Mouse (Mus musculus): ENCODE results near the gene Ctnna2. TPM values are rescaled to one million over a fixed set of nuclear protein-coding genes. Genes with fewer than 3 reads are reported as not detected.

Ctnna2 gene
- polyA plus RNA-seq, 1 experiment from 2014 or later: 9.6 TPM

- peak; percentile 41 for DNase-seq (ENCODE audit: low spot score)
Observed at GRCm38 (mm10) chr6:77694093-77694492, 285.4 kb downstream of the Ctnna2 start.

GRCm38 (mm10) chr6:77687173-77687572 is 292.3 kb downstream of the Ctnna2 start:
- H3K9ac ChIP-seq (ENCODE audit: low read depth, low read length): no peak overlapping the region
- ATAC-seq (ENCODE audit: low read depth) (no peak), DNase-seq (ENCODE audit: low spot score) (no peak)
- no peaks in the 10 kb centered on the region for H3K9me3 ChIP-seq (ENCODE audit: control insufficient read depth, low read length)
- no peak overlapping the region for H3K27ac ChIP-seq (replicated peaks; ENCODE audit: low read depth, low read length)
- no peaks in the 10 kb centered on the region for H3K4me1 ChIP-seq (ENCODE audit: control insufficient read depth, insufficient read depth, low read length)
- H3K4me2 ChIP-seq (ENCODE audit: low read depth, low read length): no peak overlapping the region
- WGBS: 77% methylated on average over 1 of the region's 1 CpGs
- H3K27me3 ChIP-seq (replicated peaks; ENCODE audit: control insufficient read depth, insufficient read depth, low read length): no peaks in the 10 kb centered on the region
- no peaks in the 10 kb centered on the region for H3K36me3 ChIP-seq (ENCODE audit: control insufficient read depth, insufficient read depth, low read length)
- H3K4me3 ChIP-seq (ENCODE audit: low read depth, low read length): no peak overlapping the region

More at GRCm38 (mm10) chr6:77694093-77694492, 285.4 kb downstream of the Ctnna2 start:
- H3K4me2 ChIP-seq (ENCODE audit: low read depth, low read length): no peak overlapping the region
- no peaks in the 10 kb centered on the region for H3K9me3 ChIP-seq (ENCODE audit: control insufficient read depth, low read length)
- H3K27ac ChIP-seq (replicated peaks; ENCODE audit: low read depth, low read length): no peak overlapping the region
- H3K36me3 ChIP-seq (ENCODE audit: control insufficient read depth, insufficient read depth, low read length): no peaks in the 10 kb centered on the region
- no peaks in the 10 kb centered on the region for H3K27me3 ChIP-seq (replicated peaks; ENCODE audit: control insufficient read depth, insufficient read depth, low read length)
- H3K4me3 ChIP-seq (ENCODE audit: low read depth, low read length): no peak overlapping the region
- no peaks in the 10 kb centered on the region for H3K4me1 ChIP-seq (ENCODE audit: control insufficient read depth, insufficient read depth, low read length)
- H3K9ac ChIP-seq (ENCODE audit: low read depth, low read length): no peak overlapping the region
- ATAC-seq (ENCODE audit: low read depth): no peak

GRCm38 (mm10) chr6:77650127-77650526 is 329.4 kb downstream of the Ctnna2 start:
- 8% methylated on average over 6 of the region's 6 CpGs for WGBS
- no peak for ATAC-seq (ENCODE audit: low read depth)
- H3K4me1 ChIP-seq (ENCODE audit: control insufficient read depth, insufficient read depth, low read length): no peaks in the 10 kb centered on the region

GRCm38 (mm10) chr6:77644591-77644990 is 334.9 kb downstream of the Ctnna2 start:
- H3K9ac ChIP-seq (ENCODE audit: low read depth, low read length): no peak overlapping the region
- H3K27me3 ChIP-seq (replicated peaks; ENCODE audit: control insufficient read depth, insufficient read depth, low read length): no peaks in the 10 kb centered on the region
- no peak overlapping the region for H3K4me2 ChIP-seq (ENCODE audit: low read depth, low read length)
- H3K36me3 ChIP-seq (ENCODE audit: control insufficient read depth, insufficient read depth, low read length): no peaks in the 10 kb centered on the region
- no peaks in the 10 kb centered on the region for H3K9me3 ChIP-seq (ENCODE audit: control insufficient read depth, low read length)
- no peak for DNase-seq (ENCODE audit: low spot score)
- H3K4me1 ChIP-seq (ENCODE audit: control insufficient read depth, insufficient read depth, low read length): no peaks in the 10 kb centered on the region
- ATAC-seq (ENCODE audit: low read depth): no peak
- no peak overlapping the region for H3K4me3 ChIP-seq (ENCODE audit: low read depth, low read length)
- WGBS: 81% methylated on average over 4 of the region's 4 CpGs
- no peak overlapping the region for H3K27ac ChIP-seq (replicated peaks; ENCODE audit: low read depth, low read length)

More at GRCm38 (mm10) chr6:77650127-77650526, 329.4 kb downstream of the Ctnna2 start:
- Histone ChIP-seq H3K27me3 (replicated peaks; ENCODE audit: control insufficient read depth, insufficient read depth, low read length) (no peaks in the 10 kb centered on the region), H3K4me2 (ENCODE audit: low read depth, low read length) (no peak overlapping the region), H3K27ac (replicated peaks; ENCODE audit: low read depth, low read length) (no peak overlapping the region), H3K4me3 (ENCODE audit: low read depth, low read length) (no peak overlapping the region), H3K36me3 (ENCODE audit: control insufficient read depth, insufficient read depth, low read length) (no peaks in the 10 kb centered on the region), H3K9me3 (ENCODE audit: control insufficient read depth, low read length) (no peaks in the 10 kb centered on the region), H3K9ac (ENCODE audit: low read depth, low read length) (no peak overlapping the region)
- peak; percentile 35 for DNase-seq (ENCODE audit: low spot score)

GRCm38 (mm10) chr6:77638784-77639183 is 340.7 kb downstream of the Ctnna2 start:
- H3K36me3 ChIP-seq (ENCODE audit: control insufficient read depth, insufficient read depth, low read length): no peaks in the 10 kb centered on the region
- no peak overlapping the region for H3K27ac ChIP-seq (replicated peaks; ENCODE audit: low read depth, low read length)
- ATAC-seq (ENCODE audit: low read depth) (no peak), DNase-seq (ENCODE audit: low spot score) (no peak)
- 82% methylated on average over 2 of the region's 2 CpGs for whole genome bisulfite sequencing
- no peaks in the 10 kb centered on the region for H3K9me3 ChIP-seq (ENCODE audit: control insufficient read depth, low read length)
- H3K4me1 ChIP-seq (ENCODE audit: control insufficient read depth, insufficient read depth, low read length): no peaks in the 10 kb centered on the region
- no peak overlapping the region for H3K9ac ChIP-seq (ENCODE audit: low read depth, low read length)
- no peak overlapping the region for H3K4me3 ChIP-seq (ENCODE audit: low read depth, low read length)
- H3K4me2 ChIP-seq (ENCODE audit: low read depth, low read length): no peak overlapping the region
- H3K27me3 ChIP-seq (replicated peaks; ENCODE audit: control insufficient read depth, insufficient read depth, low read length): no peaks in the 10 kb centered on the region

GRCm38 (mm10) chr6:77633997-77634396 is 345.5 kb downstream of the Ctnna2 start:
- no peak overlapping the region for H3K4me3 ChIP-seq (ENCODE audit: low read depth, low read length)
- no peaks in the 10 kb centered on the region for H3K36me3 ChIP-seq (ENCODE audit: control insufficient read depth, insufficient read depth, low read length)
- H3K4me1 ChIP-seq (ENCODE audit: control insufficient read depth, insufficient read depth, low read length): no peaks in the 10 kb centered on the region
- no peak for ATAC-seq (ENCODE audit: low read depth)
- H3K9ac ChIP-seq (ENCODE audit: low read depth, low read length): no peak overlapping the region
- no peak overlapping the region for H3K27ac ChIP-seq (replicated peaks; ENCODE audit: low read depth, low read length)
- no peaks in the 10 kb centered on the region for H3K9me3 ChIP-seq (ENCODE audit: control insufficient read depth, low read length)
- no peak overlapping the region for H3K4me2 ChIP-seq (ENCODE audit: low read depth, low read length)
- peak; percentile 58 for DNase-seq (ENCODE audit: low spot score)
- no peaks in the 10 kb centered on the region for H3K27me3 ChIP-seq (replicated peaks; ENCODE audit: control insufficient read depth, insufficient read depth, low read length)
- WGBS: 33% methylated on average over 9 of the region's 9 CpGs

GRCm38 (mm10) chr6:77628573-77629192 is 350.8 kb downstream of the Ctnna2 start:
- Histone ChIP-seq H3K4me1 (ENCODE audit: control insufficient read depth, insufficient read depth, low read length) (no peaks in the 10 kb centered on the region), H3K4me3 (ENCODE audit: low read depth, low read length) (no peak overlapping the region), H3K27ac (replicated peaks; ENCODE audit: low read depth, low read length) (no peak overlapping the region), H3K9ac (ENCODE audit: low read depth, low read length) (no peak overlapping the region), H3K27me3 (replicated peaks; ENCODE audit: control insufficient read depth, insufficient read depth, low read length) (no peaks in the 10 kb centered on the region), H3K36me3 (ENCODE audit: control insufficient read depth, insufficient read depth, low read length) (no peaks in the 10 kb centered on the region), H3K4me2 (ENCODE audit: low read depth, low read length) (no peak overlapping the region), H3K9me3 (ENCODE audit: control insufficient read depth, low read length) (no peaks in the 10 kb centered on the region)
- DNase-seq (ENCODE audit: low spot score) (peak; percentile 61), ATAC-seq (ENCODE audit: low read depth) (peak; percentile 55; the same call in 1 of the 2 replicates)
- 50% methylated on average over 7 of the region's 7 CpGs for WGBS

- ATAC-seq (ENCODE audit: low read depth) (no peak), DNase-seq (ENCODE audit: low spot score) (no peak)
- Histone ChIP-seq H3K27ac (replicated peaks; ENCODE audit: low read depth, low read length) (no peak overlapping the region), H3K4me1 (ENCODE audit: control insufficient read depth, insufficient read depth, low read length) (no peaks in the 10 kb centered on the region), H3K36me3 (ENCODE audit: control insufficient read depth, insufficient read depth, low read length) (no peaks in the 10 kb centered on the region), H3K27me3 (replicated peaks; ENCODE audit: control insufficient read depth, insufficient read depth, low read length) (no peaks in the 10 kb centered on the region), H3K9me3 (ENCODE audit: control insufficient read depth, low read length) (no peaks in the 10 kb centered on the region), H3K9ac (ENCODE audit: low read depth, low read length) (no peak overlapping the region), H3K4me2 (ENCODE audit: low read depth, low read length) (no peak overlapping the region), H3K4me3 (ENCODE audit: low read depth, low read length) (no peak overlapping the region)
- 89% methylated on average over 14 of the region's 14 CpGs for WGBS
Observed at GRCm38 (mm10) chr6:77604642-77605392, 374.7 kb downstream of the Ctnna2 start.

- no peaks in the 10 kb centered on the region for H3K4me1 ChIP-seq (ENCODE audit: control insufficient read depth, insufficient read depth, low read length)
- H3K9ac ChIP-seq (ENCODE audit: low read depth, low read length): no peak overlapping the region
- no peak overlapping the region for H3K27ac ChIP-seq (replicated peaks; ENCODE audit: low read depth, low read length)
- WGBS: 28% methylated on average over 1 of the region's 1 CpGs
- no peak overlapping the region for H3K4me3 ChIP-seq (ENCODE audit: low read depth, low read length)
- ATAC-seq (ENCODE audit: low read depth) (no peak), DNase-seq (ENCODE audit: low spot score) (no peak)
- H3K4me2 ChIP-seq (ENCODE audit: low read depth, low read length): no peak overlapping the region
- no peaks in the 10 kb centered on the region for H3K9me3 ChIP-seq (ENCODE audit: control insufficient read depth, low read length)
- H3K27me3 ChIP-seq (replicated peaks; ENCODE audit: control insufficient read depth, insufficient read depth, low read length): no peaks in the 10 kb centered on the region
- no peaks in the 10 kb centered on the region for H3K36me3 ChIP-seq (ENCODE audit: control insufficient read depth, insufficient read depth, low read length)
Observed at GRCm38 (mm10) chr6:77603914-77604313, 375.6 kb downstream of the Ctnna2 start.

All from embryonic facial prominence, embryonic 14.5 days (tissue).